Mouse (Mus musculus): ENCODE measurements around the gene Abcb8. TPM values are rescaled to one million over a fixed set of nuclear protein-coding genes. Genes with fewer than 3 reads are reported as not detected.

The Abcb8 gene
- total and polyA plus RNA-seq, 3 experiments = 76.9 to 124 TPM; not detected in 1

DNA sequence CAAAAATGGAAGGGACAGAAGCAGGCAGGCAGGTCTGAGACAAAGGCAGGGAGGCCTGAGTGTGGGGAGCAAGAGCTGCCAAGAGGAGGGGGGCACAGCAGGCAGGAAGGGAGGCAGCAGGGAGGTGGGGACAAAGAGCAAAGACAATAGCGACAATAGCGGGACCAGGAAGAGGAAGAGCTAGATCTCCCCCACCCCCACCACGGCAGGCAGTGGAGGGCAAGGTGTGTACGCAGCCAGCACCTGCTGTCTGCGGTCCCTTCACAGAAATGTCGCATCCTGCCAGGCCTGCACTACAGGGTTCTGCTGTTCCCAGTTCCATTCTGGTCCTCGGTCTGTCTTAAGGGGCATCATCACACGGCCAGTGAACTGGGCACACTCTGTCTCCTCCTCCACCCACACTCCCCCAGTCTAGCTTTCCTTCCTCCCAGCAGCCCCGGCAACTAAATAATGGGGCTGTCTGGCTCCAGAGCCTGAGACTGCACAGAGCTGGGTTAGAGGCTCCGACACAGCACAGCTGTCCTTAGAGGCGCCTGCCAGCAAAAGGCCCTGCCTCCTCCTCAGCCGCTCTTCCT, 48.9 kb upstream of the Abcb8 start:
- H3K36me3 ChIP-seq (ENCODE audit: control insufficient read depth in 1 of 2, insufficient read depth in 2 of 2, low read length in 2 of 2) = peaks cover 0 to 39% of the 10 kb centered on the region in 2 experiments; a peak in 2 of 4 replicates
- H3K4me3 ChIP-seq (ENCODE audit: control insufficient read depth in 1 of 2, insufficient read depth in 1 of 2, low read depth in 2 of 2, low read length in 2 of 2) = peak overlapping the region; percentile 50 to 58
- peak overlapping the region; percentile 97 for H3K27ac ChIP-seq (ENCODE audit: control insufficient read depth, low read depth, low read length)
- no peaks in the 10 kb centered on the region for H3K27me3 ChIP-seq (ENCODE audit: control insufficient read depth in 1 of 2, insufficient read depth in 2 of 2, low read length in 2 of 2)
- DNase-seq (ENCODE audit: low read depth, low spot score) = peak; percentile 92
- H3K9ac ChIP-seq (ENCODE audit: control insufficient read depth, low read depth, low read length, poor library complexity, severe bottlenecking) = peak overlapping the region; percentile 73
- H3K4me1 ChIP-seq (ENCODE audit: control insufficient read depth in 1 of 2, insufficient read depth in 2 of 2, low read length in 2 of 2) = peaks cover 38 to 58% of the 10 kb centered on the region in 2 experiments
- H3K79me2 ChIP-seq (ENCODE audit: control insufficient read depth, insufficient read depth, low read length, poor library complexity) = no peaks in the 10 kb centered on the region; the same call in 1 of the 2 replicates
- H3K9me3 ChIP-seq (replicated peaks; ENCODE audit: insufficient read depth, low read length) = no peaks in the 10 kb centered on the region
- TF ChIP-seq MAZ (IDR thresholded peaks at IDR 0.05; ENCODE audit: low read depth, low read length) (peak; percentile 81; the same call in 1 of the 2 replicates), MYC (IDR thresholded peaks at IDR 0.05; ENCODE audit: low read depth, low read length) (peak; percentile 67; the same call in 1 of the 2 replicates), MEF2A (IDR thresholded peaks at IDR 0.05; ENCODE audit: extremely low read depth, insufficient replicate concordance, low read depth, low read length, poor library complexity, severe bottlenecking) (no peak), SIN3A (IDR thresholded peaks at IDR 0.05; ENCODE audit: low read length) (peak; percentile 85; the same call in 1 of the 2 replicates), KAT2A (conservative IDR thresholded peaks at IDR 0.05; ENCODE audit: low read depth, low read length) (no peak; the same call in 1 of the 2 replicates), UBTF (IDR thresholded peaks at IDR 0.05; ENCODE audit: borderline replicate concordance, insufficient read depth, low read depth, low read length) (no peak), NRF1 (IDR thresholded peaks at IDR 0.05; ENCODE audit: insufficient read depth, low read depth, low read length, poor library complexity, severe bottlenecking) (no peak), NELFE (IDR thresholded peaks at IDR 0.05; ENCODE audit: low read depth, low read length) (peak; percentile 79), ZNF384 (IDR thresholded peaks at IDR 0.05; ENCODE audit: low read depth, low read length) (no peak), USF2 (IDR thresholded peaks at IDR 0.05; ENCODE audit: borderline replicate concordance in 1 of 2, insufficient read depth in 1 of 2, low read depth in 1 of 2, low read length in 2 of 2) (no peak), USF1 (IDR thresholded peaks at IDR 0.05; ENCODE audit: low read depth, low read length) (no peak), MXI1 (IDR thresholded peaks at IDR 0.05; ENCODE audit: low read depth, low read length) (peak; percentile 51; the same call in 1 of the 2 replicates), TBP (IDR thresholded peaks at IDR 0.05; ENCODE audit: low read depth, low read length) (peak; percentile 82; the same call in 1 of the 2 replicates), MYB (IDR thresholded peaks at IDR 0.05; ENCODE audit: low read depth, low read length) (no peak; the same call in 1 of the 2 replicates), ETS1 (IDR thresholded peaks at IDR 0.05; ENCODE audit: low read depth, low read length) (no peak), ELF1 (IDR thresholded peaks at IDR 0.05; ENCODE audit: low read depth, low read length) (peak; percentile 93), TAL1 (IDR thresholded peaks at IDR 0.05; ENCODE audit: low read length) (peak; percentile 18; the same call in 1 of the 2 replicates), ZMIZ1 (IDR thresholded peaks at IDR 0.05; ENCODE audit: low read depth, low read length) (peak; percentile 94), GABPA (IDR thresholded peaks at IDR 0.05; ENCODE audit: low read depth, low read length) (no peak), RAD21 (IDR thresholded peaks at IDR 0.05; ENCODE audit: low read depth, low read length) (no peak), BHLHE40 (IDR thresholded peaks at IDR 0.05; ENCODE audit: borderline replicate concordance, low read depth, low read length) (peak; percentile 53; the same call in 1 of the 2 replicates), EP300 (IDR thresholded peaks at IDR 0.05; ENCODE audit: low read depth in 1 of 2, low read length in 2 of 2) (no peak; a peak in 1 of 4 replicates), POLR2AphosphoS5 (IDR thresholded peaks at IDR 0.05; ENCODE audit: borderline replicate concordance, low read depth, low read length) (no peak), MAFK (IDR thresholded peaks at IDR 0.05; ENCODE audit: borderline replicate concordance, low read depth, low read length) (0 out of 2 replicates have a peak, but pooled peaks have one; percentile 17), POLR2A (IDR thresholded peaks at IDR 0.05; ENCODE audit: control insufficient read depth in 1 of 2, insufficient read depth in 1 of 2, low read depth in 1 of 2, low read length in 2 of 2, poor library complexity in 1 of 2) (peak; percentile 21 to 88; a peak in 3 of 4 replicates), SMC3 (IDR thresholded peaks at IDR 0.05; ENCODE audit: low read depth, low read length) (no peak), CHD1 (IDR thresholded peaks at IDR 0.05; ENCODE audit: low read depth, low read length) (no peak), GATA1 (IDR thresholded peaks at IDR 0.05; ENCODE audit: low read depth, low read length) (no peak), CHD2 (IDR thresholded peaks at IDR 0.05; ENCODE audit: low read length) (no peak; the same call in 1 of the 2 replicates), ZKSCAN1 (IDR thresholded peaks at IDR 0.05; ENCODE audit: low read depth, low read length) (no peak), JUND (IDR thresholded peaks at IDR 0.05; ENCODE audit: low read depth, low read length) (no peak), RCOR1 (IDR thresholded peaks at IDR 0.05; ENCODE audit: low read depth, low read length) (peak; percentile 4; the same call in 1 of the 2 replicates), E2F4 (IDR thresholded peaks at IDR 0.05; ENCODE audit: borderline replicate concordance, low read depth, low read length) (no peak), MAX (IDR thresholded peaks at IDR 0.05; ENCODE audit: low read length) (peak; percentile 59; the same call in 1 of the 2 replicates), POLR2AphosphoS2 (IDR thresholded peaks at IDR 0.05; ENCODE audit: low read length) (no peak; the same call in 1 of the 2 replicates), ZC3H11A (IDR thresholded peaks at IDR 0.05; ENCODE audit: low read depth, low read length) (no peak)
